Mouse (Mus musculus) gastrocnemius, adult 18-20 months (tissue): ENCODE results near the gene Nfx1. TPM values are rescaled to one million over a fixed set of nuclear protein-coding genes. Genes with fewer than 3 reads are reported as not detected.

Source experiments
- DNase-seq: peaks from one replicate; pipeline ENCODE4 v3.0.0; 2021; ENCODE audit warnings: low spot score
- total RNA-seq, 2 experiments: library from RNA; stranded (reverse); gene quantifications; 2 replicates each; pipeline ENCODE4 v1.2.3; 2021

Gene Nfx1
- total RNA-seq, 2 experiments from 2014 or later = 18.8 to 19.5 TPM

DNA sequence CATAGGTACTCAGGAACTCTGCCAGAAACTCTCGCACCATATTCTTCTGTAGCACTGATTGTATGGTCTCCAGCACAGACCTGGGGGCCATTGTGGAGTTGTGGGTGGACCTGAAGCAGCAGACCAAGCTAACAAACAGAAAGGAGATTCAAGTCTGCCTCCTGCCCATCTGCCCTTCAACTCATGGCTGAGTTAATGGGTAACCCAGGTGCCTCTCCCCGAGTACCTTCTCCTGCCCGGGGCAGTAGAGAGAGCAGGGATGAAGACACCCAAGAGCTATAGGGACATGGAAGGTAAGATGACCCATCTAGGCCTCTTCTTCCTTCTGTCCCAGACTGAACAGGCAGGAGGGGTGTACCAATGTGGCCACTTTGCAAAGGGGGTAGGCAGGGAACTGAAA lies 74.6 kb downstream of the Nfx1 start:
- DNase-seq = no peak

DNA sequence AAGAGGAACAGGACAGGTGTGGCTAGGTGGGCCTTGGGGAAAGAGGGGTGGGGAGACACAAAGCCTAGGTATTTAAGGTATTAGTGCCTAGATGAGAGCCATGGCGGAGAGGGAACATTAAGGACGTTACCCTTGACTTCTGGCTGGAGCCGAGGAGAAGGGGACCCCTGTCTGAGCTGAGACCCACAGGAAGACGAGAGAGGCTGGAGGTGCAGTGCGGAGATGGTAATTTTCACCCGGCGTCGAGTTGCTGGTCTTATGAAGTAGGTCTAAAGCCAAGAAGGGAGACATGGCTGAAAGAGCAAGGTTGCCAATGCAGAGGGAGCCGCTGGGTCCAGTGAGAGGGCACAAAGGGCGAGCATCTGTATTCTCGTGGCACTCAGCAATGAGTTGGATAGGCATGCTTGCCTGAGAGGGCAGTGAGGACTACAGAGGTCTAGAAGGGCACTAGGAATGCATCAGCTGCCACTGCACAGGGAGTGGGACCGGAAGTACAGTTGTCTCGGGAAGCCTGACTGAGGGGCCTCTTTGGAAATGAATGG lies 75.6 kb downstream of the Nfx1 start:
- no peak for DNase-seq

DNA sequence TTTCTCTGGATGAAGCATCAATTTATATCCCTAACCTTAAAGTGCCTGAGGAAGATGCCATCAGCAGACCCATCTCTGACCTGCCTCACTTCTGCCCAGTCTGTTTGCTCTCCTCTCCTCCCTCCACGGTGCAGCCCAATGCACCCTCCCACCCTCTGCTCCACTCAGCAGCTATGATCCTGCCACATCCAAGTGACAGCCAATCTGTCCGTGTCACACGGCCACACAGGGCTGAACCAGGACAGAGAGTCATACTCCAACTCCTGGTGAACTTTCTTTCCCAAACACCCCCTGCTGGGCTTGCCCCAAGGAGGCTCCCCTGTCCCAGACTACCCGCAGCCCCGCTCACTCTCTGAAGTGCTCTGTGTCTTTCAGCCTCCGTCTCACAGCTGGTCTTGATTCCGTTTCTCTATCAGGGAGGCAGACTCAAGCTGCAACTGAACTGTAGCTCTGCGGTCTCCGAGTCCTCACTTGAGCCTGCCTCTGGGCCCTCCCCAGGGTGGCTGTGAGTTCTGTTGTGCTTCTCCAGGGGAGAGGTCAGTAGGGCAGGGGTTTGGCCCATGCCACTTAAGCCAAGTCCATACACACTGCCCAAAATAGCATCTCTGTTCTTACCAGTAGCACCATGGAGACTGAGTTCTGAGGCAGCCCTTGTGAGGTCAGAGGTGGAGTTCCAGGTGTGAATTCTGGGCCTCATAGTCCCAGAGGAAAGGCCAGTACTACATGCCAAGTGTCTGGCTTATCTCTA lies 77.0 kb downstream of the Nfx1 start, which contains the start of gene Aqp7:
Aqp7 (minus strand) TSS at position 616 of the 748 bp plus-strand sequence.
- peak; percentile 21 for DNase-seq

DNA sequence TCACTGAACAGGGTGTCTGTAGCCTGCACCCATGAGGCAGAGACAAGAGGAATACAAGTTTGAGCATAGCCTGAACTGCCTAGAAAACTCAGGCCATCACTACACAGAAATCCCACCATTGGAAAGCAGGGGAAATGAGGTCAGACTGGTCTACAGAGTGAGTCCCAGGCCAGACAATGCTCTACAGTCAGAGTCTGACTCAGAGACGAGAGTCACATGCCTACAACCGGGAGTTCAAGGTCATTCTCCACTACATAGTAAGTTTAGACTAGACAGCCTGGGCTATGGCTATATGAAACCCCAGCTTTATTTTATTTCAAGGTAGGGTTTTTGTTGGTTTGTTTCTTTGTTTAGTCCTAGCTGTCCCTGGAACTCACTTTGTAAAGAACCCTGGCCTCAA lies 78.2 kb downstream of the Nfx1 start:
- no peak for DNase-seq

DNA sequence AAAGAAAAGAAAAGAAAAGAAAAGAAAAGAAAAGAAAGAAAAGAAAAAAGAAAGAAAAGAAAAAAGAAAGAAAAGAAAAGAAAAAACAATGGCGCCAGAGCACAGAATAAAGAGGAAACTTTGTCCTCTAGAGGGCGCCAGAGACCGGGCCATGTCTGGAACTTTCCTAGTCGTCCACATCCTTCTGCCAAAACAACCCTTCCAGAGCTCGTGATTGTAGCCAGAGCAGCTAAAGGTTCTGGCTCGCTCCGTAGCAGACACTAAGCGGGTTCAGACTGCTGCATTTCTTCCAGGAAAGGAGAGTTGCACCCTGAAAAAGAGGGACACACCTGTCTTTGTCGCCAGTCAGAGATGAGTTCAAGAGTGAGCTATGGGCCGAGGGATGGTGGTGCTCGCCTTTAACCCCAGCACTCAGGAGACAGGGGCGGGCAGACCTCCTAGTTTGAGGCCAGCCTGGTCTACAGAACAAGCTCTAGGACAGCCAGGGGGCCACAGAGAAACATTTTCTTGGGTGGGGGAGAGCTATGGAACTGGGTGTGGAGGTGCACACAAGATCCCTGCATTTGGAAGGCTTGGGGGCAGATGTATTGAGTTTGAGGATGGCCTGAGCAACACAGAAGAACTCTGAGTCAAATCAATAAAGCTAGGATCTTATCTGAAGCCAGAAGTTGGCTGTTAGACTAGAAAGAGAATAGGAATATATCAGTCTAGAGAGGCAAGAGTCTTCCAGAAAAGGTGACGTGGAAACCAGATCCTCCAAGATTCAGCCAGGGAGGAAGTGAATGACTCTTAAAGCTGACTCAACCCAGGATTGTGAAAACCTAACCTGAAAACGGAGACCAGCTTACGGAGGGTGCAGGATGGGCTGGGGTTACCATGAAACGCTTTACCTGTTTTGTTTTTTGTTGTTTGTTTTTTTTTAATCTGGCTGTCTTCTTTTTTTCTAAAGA lies 80.3 kb downstream of the Nfx1 start:
- DNase-seq = peak; percentile 86

DNA sequence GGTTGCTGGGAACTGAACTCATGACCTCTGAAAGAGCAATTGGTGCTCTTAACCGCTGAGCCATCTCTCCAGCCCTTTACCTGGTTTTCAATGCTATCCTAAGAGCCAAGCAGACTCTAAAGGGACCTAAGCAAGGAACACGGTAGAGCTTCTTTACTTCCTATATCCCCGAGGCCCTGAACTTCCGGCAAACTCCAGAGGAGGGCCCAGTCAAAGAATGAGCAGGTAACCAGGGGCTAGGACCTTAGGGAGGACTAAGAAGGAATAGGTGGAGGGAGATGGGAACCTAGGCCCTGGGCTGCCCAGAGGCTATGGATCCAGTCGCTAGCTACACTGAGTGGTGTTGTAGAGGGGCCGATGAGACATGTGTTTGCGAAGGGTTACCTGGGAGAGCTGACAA lies 81.1 kb downstream of the Nfx1 start:
- DNase-seq = no peak

DNA sequence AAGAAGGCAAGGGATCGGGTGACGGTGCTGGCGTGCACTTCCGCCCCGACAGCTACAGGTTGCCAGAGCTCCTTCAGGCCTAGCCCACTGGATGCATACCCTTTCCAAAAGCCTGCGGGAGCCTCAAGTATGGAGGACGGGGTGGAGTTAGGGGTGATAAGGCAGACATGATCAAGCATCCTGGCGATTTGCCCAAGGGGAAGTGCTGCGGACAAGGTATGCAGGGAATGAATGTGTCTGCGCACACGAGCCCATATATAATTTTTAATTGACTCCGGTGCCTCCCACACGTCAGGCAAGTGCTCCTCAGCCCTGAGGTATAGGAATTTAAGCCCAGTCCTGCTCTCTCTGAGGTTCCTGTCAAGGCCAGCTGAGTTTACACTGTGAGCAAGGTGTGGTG lies 84.4 kb downstream of the Nfx1 start:
- DNase-seq = no peak

DNA sequence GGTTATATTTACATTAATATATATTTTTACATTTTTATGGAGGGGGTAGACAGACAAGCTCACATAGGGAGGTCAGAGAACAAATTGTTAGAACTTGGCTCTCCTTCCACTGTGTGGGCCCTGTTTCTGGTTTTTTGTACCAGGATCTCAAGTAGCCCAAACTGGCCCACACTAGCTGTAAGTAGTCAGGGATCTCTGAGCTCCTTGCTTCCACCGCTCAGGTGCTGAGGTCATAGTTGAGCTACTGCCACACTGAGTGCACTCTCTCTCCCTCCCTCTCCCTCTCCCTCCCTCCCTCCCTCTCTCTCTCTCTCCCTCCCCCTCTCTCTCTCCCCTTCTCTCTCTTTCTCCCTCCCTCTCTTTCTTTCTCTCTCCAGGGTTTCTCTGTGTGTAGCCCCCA lies 85.5 kb downstream of the Nfx1 start:
- DNase-seq = no peak

DNA sequence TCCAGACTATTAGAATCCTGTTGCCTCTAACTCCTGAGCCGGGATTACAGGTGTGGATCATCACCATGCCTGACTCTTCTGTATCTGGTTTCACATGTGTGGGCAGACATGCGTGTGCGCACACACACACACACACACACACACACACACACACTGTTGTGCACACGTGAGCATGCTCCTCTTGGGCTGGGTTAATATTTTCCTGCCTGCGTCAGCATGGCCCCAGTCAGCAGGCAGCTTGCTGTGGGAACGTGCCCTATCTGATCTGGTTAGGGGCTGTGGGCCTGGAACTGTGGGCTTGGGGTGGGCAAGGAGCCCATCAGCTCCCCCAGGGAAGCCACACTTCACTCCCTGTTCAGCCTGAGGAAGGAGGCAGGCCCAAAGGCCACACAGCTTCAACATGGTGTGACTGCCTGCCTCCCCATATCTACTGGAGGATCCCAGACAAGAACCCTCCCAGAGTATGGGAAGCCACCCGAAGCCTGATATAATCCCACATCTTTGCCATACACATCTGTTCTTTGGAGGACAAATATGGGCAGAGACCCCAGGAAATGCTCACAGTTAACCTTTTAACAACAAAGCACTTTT lies 86.1 kb downstream of the Nfx1 start:
- DNase-seq = no peak

DNA sequence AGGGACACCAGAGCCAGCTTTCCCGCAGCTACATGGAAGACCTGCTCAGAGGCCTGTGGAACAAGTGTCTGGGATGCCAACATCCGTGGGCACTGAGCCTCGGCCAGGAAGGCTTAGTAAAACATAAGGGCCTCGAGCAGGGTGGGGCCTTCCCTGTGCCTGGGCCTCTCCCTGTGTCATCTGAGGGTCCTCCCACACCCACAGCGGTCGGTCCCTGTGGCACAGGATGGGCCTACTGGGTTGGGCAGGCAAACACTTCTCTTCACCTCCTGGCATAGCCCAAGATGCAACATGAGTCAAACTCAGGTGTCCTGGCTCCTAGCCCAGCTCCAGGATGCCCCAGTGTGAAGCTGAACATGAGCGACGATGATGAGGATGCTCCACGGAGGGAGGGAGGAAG lies 86.7 kb downstream of the Nfx1 start:
- DNase-seq = no peak

DNA sequence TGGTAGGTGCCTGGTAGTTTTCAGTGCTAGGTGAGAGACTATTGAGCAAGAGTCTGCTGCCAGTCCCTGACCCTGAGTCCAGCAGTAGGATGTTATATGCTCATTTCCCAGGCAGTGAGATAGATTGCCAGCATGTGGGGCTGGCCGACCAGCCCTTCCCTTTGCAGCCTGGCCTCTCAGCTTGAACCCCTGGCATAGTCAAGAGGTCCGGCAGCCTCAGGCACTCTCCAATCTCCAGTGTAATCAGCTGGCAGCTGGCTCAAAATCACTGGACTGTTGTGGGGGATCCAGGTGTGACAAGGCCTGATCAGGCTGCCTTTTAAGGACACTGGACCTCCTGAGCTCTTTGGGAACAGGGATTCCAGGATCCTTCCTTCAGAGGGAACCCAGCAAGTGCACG lies 92.6 kb downstream of the Nfx1 start:
- no peak for DNase-seq

DNA sequence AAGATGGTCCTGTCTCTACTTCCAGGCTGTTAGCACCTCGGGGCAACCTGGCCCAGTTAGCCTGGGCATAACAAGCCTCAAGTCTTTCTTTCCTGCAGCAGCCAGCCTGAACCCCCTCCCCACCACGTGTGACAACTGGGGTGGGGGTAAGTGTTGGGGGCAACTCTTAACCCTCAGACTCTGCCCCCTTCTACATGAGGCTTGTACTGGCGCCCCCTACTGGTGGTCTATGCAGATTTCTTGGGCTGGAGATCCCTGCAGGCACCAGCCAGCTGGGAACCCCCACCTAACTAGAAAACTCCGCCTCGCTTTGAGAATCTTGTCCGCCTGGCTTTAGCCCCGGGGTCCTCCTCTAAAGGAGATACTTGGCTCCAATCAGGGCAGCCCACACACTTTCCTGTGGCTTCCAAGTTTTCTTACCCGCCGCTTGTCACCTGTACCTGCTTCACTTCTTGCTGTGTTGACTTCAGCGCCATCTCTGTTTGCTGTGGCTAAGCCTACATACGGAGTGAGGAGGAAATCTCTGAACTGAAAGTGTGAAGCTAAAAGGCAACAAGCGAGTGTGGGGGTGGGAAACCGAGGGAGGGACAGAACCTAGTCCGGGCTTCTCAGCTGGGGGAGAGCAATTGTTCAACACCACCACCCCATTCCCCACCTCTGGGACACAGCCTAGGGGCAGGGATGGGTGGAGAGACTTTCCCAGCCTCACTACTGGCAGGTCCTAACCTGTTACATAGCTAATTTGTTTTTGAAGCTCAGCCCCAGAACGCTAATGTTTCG lies 93.4 kb downstream of the Nfx1 start:
- peak; percentile 15 for DNase-seq

DNA sequence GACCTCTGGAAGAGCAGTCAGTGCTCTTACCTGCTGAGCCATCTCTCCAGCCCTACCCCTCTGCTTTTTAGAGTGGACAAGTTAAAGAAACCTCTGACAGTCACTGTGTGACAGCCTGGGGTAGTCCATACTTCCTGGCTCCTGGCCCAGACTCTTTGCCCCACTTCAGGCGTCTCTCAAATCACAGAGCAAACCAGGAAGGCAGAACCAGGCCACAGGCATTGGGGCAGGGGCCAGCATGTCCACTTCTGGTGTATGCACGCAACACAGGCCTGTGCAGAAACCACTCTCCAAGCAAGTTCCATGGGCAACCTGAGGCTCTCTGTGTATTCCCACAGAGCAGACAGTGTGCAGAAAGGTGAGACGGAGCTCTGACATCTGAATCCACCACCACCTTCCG lies 94.5 kb downstream of the Nfx1 start:
- no peak for DNase-seq

DNA sequence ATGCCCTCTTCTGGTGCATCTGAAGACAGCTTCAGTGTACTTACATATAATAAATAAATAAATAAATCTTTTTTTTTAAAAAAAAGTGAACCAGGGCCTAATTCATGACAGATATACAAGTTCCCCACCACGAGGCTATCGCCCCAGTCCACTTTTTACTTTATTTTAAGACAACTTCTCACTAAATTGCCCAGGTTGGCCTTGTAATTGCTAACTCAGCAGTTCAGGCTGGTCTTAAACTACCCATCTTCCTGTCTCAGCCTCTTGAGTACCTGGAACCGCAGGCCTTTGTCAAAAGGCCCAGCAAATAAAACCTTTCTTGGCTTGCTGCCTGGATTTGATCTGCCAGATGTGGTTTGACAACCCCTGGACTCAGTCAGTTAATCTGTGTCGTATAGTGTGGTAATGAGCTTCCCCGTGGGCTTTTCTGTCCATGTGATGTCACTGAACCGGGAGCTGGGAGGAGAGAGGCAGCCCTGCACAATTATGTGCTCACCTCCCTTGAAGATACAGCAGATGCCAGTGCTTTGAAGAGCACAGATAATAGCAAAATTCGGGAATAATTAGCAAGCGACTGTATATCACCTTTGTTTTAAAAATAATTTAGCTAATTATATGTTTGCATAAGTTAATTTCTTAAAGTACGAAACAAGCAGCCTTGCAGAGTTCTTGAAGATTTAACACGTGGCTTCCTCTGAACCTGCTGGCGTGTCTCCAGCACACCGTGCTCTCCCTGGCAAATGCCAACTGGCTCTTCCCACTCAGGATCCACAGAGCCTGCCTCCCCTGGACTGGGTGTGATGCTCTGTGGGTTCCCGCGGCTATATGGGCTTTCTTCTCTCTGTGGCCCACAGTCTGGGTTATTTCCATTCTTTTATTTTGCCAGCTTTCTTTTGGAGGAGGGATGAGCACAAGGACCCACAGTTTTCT lies 101.1 kb downstream of the Nfx1 start:
- no peak for DNase-seq

DNA sequence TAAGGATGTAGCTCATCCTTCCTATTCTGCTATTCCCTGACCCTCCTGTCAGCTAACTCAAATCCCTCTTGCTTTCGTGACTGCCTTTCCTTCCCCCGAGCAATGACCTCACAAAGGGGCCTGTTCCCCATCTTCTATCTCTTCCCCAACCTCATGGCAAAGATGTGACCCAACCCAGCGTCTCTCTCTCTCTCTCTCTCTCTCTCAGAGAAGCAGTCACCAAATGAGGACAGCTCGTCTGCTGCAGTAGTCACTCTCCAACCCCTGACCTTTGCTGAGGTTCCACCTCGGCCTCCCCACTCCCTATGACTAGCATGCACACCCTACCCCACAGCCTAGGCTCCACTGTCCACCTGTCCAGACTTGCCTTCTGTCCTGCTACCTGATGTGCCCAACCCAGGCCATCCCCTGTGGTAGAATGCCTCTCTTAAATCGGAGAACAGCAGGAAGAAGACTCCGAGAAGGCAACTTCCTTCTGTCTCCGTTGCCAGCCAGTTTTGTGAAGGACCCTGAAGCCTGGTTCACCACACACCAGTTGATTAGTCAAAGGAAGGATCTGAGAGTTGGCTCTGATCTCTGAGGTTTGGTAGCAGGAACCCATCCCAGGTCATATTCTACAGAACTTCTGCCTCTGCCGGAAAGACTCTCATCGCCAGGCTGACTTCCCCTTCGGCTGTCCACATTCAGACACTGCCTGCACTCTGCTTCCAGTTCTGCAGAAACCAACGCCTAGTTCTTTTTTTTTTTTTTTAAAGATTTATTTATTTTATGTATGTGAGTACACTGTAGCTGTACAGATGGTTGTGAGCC lies 102.5 kb downstream of the Nfx1 start:
- DNase-seq = no peak

DNA sequence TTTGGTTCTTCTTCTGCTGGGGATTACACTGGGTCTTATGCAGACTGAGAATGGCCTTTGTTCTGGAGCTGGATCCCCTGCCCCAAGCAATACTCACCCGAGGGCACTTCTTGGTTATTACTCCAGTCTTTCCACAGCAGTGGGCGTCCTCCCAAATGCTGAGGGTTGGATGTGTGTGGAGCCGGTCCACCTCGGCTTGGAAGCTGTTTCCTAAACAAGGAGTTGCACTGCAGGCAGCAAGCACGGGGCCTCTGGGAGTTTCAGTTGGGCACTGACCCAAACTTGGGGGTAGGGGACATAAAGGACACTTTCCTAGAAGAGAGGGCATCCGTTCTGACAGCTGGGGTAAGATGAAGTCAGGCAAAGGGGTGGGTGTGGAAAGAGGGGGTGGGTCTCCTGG lies 103.8 kb downstream of the Nfx1 start:
- DNase-seq = no peak
